Mouse (Mus musculus): ENCODE results near the gene Sik1.

Sik1 gene

DNA sequence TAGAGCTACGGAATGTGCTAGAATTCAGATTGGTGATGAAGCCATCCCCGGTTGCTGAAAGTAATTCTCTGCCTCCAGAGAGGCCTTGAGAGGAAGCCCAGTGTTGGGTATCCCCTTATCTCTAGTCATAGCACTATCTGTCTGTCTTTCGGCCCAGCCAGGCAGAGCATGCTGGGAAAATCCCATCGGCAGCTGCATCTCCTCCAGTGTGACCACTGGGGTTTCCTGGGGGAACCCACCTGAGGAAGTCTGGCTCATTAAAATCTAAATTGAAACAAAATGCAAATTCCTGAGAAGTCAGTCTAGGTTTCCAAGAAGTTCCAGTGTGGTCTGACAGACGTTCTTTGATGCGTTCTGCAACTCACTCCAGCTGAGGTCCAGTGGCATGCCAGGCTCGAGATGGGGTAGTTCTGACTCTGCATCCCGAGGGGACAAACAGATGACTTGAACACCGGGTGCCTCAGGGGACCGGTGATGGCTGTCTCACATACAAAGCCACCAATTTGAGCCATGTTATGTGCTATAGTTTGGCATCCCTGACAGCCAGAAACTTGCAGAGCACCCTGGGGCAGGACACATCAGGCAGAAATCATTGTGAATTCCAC lies 19.8 kb upstream of the Sik1 start:
- no peak for DNase-seq (ENCODE audit: inconsistent ontology term)

DNA sequence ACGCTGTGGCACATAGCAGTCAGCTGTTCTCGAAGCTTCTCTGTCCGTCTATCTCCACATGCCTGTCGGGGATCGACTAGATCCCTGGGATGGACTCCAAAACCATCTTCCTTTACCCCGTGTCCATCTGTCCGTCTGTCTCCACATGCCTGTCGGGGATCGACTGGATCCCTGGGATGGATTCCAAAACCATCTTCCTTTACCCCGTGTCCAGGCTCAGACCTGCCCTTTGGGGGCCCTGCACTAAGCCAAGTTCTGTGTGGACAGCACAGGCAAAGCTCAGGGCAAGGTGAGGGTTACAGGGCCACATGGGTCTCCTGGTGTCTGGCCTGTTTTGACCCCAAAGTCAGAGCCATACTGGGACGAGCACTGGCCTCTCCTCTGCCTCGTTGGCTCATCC lies 19.1 kb upstream of the Sik1 start:
- no peak for DNase-seq (ENCODE audit: inconsistent ontology term)

DNA sequence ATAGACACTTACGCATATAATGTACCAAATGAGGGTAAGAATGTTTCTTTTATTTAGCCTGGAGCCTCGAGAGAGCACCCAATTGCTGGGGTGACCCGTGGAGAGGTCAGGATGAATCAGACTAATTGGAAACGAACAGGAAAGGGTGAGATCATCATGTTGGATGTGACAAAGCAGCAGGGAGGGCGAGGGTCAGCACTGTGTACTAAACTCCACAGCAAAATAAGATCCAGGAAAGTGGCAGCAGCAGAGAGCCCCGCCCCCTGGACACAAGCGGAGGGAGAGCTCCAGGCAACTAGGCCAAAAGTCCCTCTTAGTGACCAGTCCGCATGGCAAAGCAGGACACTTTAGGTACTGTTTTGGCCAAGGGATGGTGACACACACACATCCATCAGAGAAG lies 18.4 kb upstream of the Sik1 start:
- DNase-seq (ENCODE audit: inconsistent ontology term) = peak; percentile 71

DNA sequence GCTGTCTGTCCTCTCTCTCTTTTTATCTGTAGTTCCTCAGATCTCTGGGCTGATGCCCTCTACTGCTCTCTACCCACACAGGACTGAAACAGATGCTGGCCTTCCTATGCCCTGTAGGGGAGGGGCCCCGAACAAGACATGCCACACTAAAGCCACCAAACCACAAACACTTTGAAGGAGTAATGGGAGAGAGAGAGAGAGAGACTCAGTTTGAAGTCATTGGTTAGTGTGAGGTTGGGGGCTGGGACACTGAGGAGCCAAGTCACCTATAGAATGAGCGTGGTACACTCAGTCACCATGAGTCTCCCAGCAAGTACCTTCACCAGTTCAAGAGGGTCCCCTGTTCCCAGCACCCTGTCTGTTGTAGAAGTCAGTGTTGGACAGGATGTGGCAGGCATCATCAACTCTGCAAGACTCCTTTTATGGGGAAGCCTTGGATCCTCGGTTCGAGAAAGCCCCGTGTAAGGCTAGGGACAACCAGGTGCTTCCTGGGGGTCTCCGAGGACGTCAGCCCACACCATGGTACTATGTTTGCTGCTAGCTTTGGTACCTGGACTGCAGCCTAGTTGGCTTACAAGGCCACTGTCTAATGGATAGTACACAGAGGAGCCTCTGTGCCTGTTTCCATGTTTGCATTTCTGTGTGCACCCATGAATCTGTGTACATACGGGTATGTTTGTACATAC lies 17.7 kb upstream of the Sik1 start:
- no peak for DNase-seq (ENCODE audit: inconsistent ontology term)

DNA sequence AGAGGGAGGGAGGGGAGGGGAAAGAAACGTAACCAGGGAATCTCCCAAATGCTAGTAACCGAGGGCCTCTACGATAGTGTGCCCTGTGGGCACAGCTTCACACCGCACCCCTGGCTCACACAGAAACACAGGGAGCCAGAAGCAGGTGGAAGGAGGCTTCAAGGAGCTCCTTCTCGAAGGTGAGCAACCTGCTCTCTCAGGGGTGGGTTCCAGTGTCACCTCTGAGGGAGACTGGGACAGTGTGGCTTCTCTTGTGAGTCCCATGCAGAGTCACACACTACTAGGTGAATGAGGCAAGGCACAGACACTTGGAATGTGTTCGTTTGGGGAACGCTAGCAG lies 17.2 kb upstream of the Sik1 start:
- DNase-seq (ENCODE audit: inconsistent ontology term) = no peak

DNA sequence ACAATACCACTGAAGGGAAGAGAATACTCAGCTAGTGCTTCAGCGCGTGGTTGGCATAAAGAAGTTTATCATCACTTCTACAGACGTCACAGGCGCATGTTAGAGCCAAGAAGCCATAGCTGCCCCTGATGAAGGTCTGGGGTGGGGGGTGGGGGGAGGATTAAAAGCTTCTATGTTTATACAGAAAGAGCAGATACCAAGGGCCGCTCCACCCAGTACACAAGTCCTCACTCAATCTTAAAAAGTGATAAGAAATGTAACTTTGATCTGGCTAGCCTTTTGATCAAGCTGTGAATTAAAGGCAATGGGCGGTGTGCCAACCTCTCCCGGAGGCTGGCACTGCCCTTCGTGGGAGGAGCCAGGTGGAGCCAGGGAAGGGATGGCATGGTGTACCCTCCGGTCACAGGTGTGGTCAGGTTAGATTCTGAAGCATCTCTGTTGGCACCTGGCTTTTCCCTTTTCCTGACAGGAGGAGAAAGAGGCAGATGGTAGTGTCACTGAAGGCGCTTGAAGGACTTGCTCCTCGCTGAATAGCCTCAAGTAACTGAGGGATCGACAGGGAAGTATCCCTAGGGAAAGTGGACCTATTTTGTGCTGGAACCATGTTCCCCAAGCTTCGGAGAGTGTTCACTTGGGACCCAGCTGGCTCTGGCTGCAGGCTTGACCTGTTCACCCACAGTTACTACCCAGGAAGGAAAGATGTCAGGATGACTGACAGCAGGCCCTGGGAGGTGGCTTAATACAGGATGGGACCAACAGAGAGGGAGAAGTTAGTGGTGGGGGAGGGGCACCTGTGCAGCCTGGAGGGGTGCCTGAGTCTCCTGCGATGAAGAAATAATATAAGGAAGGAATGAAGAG lies 16.6 kb upstream of the Sik1 start:
- no peak for DNase-seq (ENCODE audit: inconsistent ontology term)

DNA sequence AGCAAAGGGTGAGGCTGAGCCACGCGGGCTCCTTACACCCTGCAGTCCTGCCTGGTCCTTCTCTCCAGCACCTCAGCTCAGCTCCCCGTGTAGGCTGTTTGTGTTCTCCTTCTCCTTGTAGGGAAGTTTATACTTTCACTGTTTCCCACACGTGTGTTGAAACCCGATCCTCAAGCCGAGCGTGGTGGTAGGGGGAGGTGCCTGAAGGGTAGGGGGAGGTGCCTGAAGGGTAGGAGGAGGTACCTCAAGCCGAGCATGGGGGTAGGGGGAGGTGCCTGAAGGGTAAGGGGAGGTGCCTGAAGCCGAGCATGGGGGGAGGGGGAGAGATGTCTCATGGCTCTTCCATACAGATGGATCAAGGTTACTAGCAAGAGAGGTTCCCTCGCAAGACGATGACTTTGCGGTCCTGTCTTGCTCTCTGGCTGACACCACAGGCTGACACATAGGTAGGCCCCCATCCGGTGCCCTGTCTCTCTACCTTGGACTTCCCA lies 15.4 kb upstream of the Sik1 start:
- DNase-seq (ENCODE audit: inconsistent ontology term) = no peak

DNA sequence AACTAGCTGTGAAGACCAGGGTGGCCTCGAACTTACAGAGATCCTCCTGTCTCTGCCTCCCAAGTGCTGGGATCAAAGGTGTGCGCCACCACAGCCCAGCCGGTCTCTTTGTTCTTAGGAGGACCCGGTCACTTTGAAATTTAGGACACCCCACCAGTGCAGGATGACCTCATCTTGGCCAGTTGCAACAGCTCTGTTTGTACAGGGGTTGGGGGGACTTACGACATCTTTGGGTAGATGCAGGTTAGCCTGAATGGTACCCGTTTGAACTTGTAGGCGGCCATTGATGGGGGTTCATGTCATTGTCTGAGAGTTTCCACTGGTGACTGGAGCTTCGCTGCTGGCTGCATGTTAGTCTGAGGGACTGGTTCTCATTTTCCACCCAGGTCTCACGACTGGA lies 14.8 kb upstream of the Sik1 start:
- DNase-seq (ENCODE audit: inconsistent ontology term) = no peak

DNA sequence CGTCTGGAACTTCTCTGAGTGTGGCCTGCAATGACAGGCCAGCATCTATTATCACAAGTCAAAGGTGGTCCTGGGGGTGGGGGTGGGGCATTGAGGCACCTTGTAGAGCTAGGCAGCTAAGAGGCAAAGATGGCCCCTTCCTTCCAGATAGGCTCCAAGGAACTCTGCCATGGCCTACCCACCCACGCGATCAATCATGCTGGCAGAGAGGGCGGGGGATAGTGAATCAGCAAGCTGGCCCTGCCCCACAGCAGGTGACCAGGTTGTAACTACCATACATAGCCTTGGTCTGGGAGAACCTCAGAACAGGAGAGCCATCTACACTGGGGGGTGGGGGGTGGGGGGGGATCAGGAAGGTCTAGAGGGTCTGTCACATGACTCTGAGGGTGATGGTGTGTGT lies 12.5 kb upstream of the Sik1 start:
- no peak for DNase-seq (ENCODE audit: inconsistent ontology term)

DNA sequence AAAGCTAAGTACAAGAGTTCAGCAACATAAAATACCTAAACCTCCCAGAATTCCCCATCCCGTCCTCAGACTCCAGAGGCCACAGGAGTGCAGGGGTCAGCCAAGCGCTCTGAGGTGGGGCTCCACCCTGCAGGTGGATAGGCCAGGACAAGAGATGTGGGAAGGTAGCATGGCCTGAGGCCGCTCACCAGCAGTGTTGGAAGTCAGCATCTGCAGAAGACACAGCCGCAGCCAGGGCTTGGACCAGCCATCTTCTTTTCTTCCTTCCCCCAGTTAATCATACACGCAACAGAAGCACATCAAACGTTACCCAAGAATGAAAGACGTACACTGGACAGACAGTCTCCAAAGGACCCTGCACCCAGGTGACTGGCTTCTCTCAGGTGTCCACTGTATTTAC lies 11.5 kb upstream of the Sik1 start:
- DNase-seq (ENCODE audit: inconsistent ontology term) = no peak

DNA sequence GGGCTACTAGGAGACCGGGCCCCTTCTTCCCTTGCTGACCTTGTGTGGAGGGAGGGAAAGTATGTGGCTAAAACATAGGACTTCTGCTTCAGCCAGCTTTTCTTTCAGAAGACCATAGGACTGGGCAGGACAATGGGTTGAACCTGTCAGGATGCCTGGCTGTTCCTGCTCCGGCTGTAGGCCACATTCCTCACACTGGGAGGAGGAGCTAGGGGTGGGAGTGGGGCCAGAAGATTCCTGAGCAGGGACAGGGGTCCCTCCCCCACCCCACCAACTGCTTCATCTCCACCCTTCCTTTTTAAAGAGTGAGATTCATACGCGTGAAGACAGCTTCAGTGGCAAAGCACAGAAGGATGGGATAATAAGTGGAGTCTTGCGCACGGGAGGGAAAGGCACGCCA lies 10.0 kb upstream of the Sik1 start:
- DNase-seq (ENCODE audit: inconsistent ontology term) = no peak

DNA sequence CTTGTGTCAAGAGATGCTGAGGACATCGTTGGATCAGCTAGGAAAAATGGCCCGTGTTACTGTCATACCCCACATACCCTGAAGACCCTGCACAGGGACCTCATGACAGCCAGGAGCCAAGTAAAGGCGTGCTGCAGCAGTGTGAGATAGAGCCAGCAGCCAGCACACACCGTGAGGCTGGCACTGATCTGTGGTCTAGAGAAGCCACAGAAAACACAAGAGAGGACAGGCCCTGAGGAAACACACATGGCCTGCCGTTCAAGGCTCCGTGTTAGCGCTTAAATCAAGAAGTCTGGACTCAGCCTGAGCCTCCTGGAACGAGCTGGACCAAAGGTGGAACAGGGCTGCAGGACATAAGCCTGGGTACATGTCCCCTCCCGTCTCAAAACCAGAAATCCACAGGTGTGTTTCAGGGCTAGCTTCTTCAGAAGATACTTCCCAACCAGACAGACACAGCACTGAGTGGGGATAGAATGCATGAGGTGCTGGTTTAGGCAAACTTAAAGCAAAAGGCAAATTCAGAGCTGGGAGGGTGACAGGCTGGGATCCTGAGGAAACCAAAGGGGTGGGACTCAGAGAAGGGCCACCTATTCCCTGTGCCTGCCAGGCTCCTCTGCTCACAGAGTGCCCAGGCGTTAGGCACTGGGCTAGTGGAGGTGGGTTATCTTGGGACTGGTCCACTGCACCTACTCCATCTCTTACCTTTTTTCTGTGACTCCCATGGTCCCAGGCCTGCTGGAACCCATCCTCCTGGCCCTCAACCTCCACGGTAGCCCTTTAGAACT lies 9.3 kb upstream of the Sik1 start:
- DNase-seq (ENCODE audit: inconsistent ontology term) = no peak

DNA sequence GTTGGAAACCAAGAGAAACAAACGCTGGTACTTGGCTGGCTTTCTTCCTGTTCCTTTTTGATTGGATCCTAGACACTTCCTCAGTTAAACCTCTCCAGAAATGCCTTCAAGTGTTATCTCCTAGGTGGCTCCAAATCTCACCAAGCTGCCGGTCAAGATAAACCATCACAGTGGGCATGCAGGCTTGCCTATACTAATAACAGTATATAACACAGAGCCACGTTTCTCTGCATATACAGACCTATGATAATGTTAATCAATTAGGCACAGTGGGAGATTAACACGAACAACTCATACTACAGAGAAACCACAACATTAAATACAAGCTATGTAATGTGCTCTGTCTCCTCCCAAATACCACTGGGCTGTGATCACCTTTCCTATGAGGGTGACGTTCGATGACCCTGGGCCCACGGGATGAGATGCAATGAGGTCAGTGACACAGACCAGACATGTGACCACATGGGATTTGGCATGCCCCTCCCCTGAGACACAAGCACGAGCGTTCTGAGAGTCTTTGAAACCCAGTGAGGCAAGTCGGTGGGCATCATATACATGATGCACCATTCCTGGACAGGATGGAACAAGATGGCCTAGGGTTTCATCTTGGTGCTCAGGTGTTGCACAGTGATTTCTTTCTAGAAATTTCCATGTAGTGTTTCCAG lies 7.7 kb upstream of the Sik1 start:
- no peak for DNase-seq (ENCODE audit: inconsistent ontology term)

DNA sequence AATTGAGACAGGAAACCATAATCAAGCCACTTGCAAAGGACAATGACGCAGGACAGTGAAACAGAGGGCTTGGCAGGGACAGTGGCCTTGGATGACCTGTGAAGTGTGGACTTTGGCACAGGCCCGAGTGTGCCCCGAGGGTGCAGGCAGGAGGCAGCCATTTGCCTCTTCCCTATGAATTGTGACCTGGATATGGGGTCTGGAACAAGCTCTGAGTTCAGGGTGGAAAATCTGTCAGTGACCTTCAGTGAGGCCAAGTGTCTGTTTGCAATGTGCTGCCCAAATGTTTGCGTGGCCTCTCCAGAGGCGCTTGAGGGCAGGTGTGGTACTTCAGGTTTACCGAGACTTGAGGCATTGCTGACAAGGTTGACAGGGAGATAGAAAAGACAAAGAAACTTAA lies 6.5 kb upstream of the Sik1 start:
- no peak for DNase-seq (ENCODE audit: inconsistent ontology term)

DNA sequence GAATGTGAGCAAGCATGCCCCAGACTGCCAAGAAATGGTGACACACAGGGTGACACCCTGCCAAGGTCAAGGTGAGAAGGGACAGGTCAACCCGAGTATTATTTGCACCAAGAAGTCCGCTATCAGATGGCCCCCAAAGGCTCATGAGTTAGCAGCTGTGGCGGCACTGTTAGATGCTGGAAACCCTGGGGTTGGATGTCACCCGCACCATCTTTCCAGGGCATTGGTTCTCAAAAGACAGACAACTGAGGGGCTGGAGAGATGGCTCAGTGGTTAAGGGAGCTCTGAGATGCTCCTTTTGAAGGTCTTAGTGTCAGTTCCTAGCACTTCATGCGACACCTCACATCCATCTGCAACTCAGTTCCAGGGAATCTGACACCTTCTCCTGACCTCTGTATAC lies 6.1 kb upstream of the Sik1 start:
- DNase-seq (ENCODE audit: inconsistent ontology term) = no peak

DNA sequence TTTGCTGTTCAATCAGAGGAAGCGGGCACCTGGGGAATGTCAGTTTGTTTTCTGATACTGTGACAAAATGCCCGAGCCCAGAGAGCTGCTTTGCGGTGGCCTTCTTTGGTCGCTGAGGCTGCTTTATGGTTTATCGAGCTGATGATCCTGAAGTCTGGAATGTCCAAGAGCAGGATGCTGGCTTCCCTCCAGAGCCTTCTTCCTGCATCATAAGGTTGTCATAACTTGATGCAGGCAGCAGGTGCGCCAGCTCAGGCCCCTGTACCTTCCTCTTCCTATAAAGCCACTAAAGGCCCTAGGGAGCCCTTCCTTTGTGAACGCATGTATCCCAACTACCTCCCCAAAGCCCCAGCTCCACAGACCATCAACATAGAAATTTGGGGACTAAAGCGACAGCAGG lies 5.3 kb upstream of the Sik1 start:
- DNase-seq (ENCODE audit: inconsistent ontology term) = no peak

DNA sequence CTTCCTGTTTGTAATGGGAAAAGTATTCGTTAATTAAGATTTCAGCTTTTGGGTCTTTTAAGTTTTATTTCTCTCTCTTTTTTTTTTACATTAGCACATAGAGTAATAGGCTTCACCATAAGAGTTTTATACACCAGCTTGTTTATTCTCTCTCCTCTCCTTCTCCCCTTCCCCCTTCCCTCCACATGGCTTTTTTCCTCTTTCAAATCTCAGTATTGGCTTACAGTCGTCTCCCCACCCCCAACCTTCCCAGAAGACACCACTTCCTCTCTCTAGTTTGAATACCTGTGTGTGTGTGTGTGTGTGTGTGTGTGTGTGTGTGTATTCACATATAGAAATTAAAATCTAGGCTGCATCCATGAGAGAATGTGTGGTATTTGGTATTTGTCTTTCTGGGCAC lies 3.8 kb upstream of the Sik1 start:
- no peak for DNase-seq (ENCODE audit: inconsistent ontology term)

DNA sequence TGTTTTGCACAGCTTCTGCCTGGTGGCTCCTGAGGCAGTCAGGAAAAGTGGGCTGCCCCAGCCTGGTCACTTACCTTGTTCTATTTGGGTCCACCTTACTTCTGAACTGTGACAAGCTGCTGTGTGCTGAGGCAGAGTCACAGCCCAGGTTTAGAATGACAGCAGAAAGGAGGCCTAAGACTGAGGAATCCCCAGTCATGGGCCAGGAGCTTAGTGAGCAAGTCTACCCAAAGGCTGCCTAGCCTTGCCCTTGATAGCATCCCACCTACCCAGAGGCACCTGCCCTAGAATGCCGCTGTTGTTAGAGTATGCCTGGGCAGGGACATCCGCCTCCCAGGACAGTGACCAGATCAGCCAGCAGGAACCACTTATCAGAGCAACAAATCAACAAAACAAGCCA lies 3.2 kb upstream of the Sik1 start:
- DNase-seq (ENCODE audit: inconsistent ontology term) = no peak

DNA sequence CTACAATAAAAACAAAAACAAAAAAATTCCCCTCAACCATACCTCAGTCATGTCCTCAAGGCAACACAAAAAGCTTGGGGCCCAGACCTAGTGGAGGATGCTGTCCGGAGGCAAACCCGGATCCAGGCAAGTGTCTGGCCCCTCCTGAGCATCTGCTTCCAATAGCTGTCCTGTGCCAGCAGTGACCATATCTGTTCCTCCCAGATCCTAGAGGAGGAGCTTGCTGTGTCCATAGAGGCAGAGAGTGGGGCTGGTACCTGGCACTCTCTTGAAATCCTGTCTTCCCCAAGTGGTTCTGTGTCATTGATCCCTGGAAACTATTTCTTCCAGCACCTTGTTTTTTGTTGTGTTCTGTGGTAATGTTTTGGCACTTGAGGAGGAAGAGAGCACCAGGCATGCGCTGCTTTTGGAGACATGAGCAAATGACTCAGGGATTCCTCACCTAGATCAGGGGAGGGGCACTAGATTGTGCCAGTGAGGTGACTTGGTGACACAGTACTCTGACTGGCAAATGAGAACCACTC lies 2.4 kb upstream of the Sik1 start:
- DNase-seq (ENCODE audit: inconsistent ontology term) = no peak

DNA sequence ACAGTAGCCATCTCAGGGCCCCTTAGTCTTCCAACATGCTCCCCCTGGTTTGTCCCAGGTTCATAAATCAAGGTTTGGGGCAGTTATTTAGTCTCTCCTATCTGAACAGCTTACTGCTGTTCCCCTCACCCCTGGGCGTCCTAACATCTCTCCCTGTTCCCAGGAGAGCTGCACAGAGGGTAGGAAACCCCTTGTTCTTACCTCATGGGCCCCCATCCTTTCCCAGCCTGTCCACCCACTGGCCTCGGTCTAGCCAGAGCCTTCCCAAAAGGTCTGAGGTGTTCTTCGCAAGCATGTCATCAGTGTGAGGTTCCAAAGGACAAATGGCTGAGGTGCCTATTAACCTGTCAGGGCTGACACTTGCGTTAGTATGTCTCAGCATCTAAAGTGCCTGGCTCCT lies 1.6 kb upstream of the Sik1 start:
- DNase-seq (ENCODE audit: inconsistent ontology term) = no peak

DNA sequence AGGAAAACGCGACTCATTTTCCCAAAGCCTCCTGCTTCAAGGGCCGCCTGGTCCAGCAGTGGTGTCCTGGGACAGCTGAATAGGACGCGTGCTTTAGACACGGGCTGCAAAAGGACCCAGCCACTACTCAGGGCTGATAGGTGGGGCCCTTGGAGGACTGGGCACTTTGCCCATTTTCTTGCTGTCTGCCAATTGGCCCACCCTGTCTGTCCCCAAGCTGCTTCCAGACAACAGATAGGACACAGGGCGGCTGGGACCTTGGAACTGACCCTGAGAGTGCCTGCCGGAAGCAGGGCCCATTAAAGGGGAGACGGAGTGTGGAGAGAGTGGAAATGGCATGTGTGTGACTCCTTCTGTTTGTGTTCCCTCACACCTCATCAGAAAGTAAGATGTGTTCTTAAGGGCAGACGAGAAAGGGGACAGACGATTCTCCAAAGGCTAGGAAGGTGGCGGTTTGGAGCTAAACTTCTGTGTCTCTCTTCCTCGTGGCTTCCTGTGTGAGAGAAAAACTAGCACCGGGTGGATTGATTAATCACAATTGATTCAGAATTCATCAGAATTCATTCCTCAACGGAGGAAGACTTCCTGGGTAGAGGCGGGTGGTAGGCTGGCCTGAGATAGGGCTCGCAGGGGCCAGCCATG lies 1.0 kb upstream of the Sik1 start:
- DNase-seq (ENCODE audit: inconsistent ontology term) = peak; percentile 78
